Mouse (Mus musculus) MEL (cell line): ENCODE measurements around the gene Dcaf5. TPM values are rescaled to one million over a fixed set of nuclear protein-coding genes. Genes with fewer than 3 reads are reported as not detected.
A peak's percentile ranks its signal among the peaks of the same experiment; 100 is the strongest.

Source experiments
- DNase-seq: peaks from one replicate; pipeline ENCODE4 v3.0.0; 2011; ENCODE audit warnings: low read depth, low spot score
- H3K27ac ChIP-seq: 2 replicates; pipeline ENCODE4 v1.5.1; 2012; ENCODE audit warnings: low read depth, mild to moderate bottlenecking, control low read depth, low read length, moderate library complexity; ENCODE audit not compliant: control insufficient read depth
- H3K27me3 ChIP-seq, 2 experiments: fragments of 150-350 bp in 1 of 2; sonication (generic) in 1 of 2; 2 replicates each; pipeline ENCODE4 v1.6.1; 2012; ENCODE audit warnings: low read length in 2 of 2, mild to moderate bottlenecking in 2 of 2, improper control_type of control experiment in 1 of 2, moderate library complexity in 1 of 2; ENCODE audit not compliant: insufficient read depth in 2 of 2, control insufficient read depth in 1 of 2
- H3K36me3 ChIP-seq, 2 experiments: 2 replicates each; pipeline ENCODE4 v1.6.1; 2012 to 2014; ENCODE audit warnings: low read length in 2 of 2, improper control_type of control experiment in 1 of 2, inconsistent platforms in 1 of 2, mild to moderate bottlenecking in 1 of 2; ENCODE audit not compliant: insufficient read depth in 2 of 2, control insufficient read depth in 1 of 2
- H3K4me1 ChIP-seq, 2 experiments: fragments of 150-350 bp in 1 of 2; sonication (generic) in 1 of 2; 2 replicates each; pipeline ENCODE4 v1.6.1; 2012; ENCODE audit warnings: low read length in 2 of 2, improper control_type of control experiment in 1 of 2, mild to moderate bottlenecking in 1 of 2; ENCODE audit not compliant: insufficient read depth in 2 of 2, control insufficient read depth in 1 of 2
- H3K4me3 ChIP-seq, 2 experiments: fragments of 150-350 bp in 1 of 2; sonication (generic) in 1 of 2; 2 replicates each; pipeline ENCODE4 v1.5.1; 2012; ENCODE audit warnings: low read depth in 2 of 2, low read length in 2 of 2, mild to moderate bottlenecking in 2 of 2, moderate library complexity in 2 of 2, control low read depth in 1 of 2, improper control_type of control experiment in 1 of 2; ENCODE audit not compliant: control insufficient read depth in 1 of 2, insufficient read depth in 1 of 2
- H3K79me2 ChIP-seq: 2 replicates; pipeline ENCODE4 v1.6.1; 2012; ENCODE audit warnings: mild to moderate bottlenecking, low read length, moderate library complexity; ENCODE audit not compliant: control insufficient read depth, poor library complexity, insufficient read depth
- H3K9ac ChIP-seq: 2 replicates; pipeline ENCODE4 v1.6.1; 2012; ENCODE audit warnings: low read depth, mild to moderate bottlenecking, control low read depth, low read length, moderate library complexity; ENCODE audit not compliant: control insufficient read depth, poor library complexity, severe bottlenecking
- H3K9me3 ChIP-seq: fragments of 150-350 bp; sonication (generic); replicated peaks from 2 replicates; pipeline ENCODE4 v1.6.1; 2012; ENCODE audit warnings: mild to moderate bottlenecking, low read length, improper control_type of control experiment, moderate library complexity; ENCODE audit not compliant: insufficient read depth
- CHD1 ChIP-seq: IDR thresholded peaks from 2 replicates; pipeline ENCODE4 v1.6.1; 2012; ENCODE audit warnings: low read depth, mild to moderate bottlenecking, inconsistent platforms, low read length, improper control_type of control experiment
- CHD2 ChIP-seq: IDR thresholded peaks from 2 replicates; pipeline ENCODE4 v1.6.1; 2011; ENCODE audit warnings: low read length, improper control_type of control experiment
- CTCF ChIP-seq, 3 experiments: IDR thresholded peaks in 2 of 3; conservative IDR thresholded peaks in 1 of 3; 2 replicates each; pipeline ENCODE4 v1.5.1; 2011 to 2012; ENCODE audit warnings: low read length in 3 of 3, low read depth in 2 of 3, mild to moderate bottlenecking in 2 of 3, improper control_type of control experiment in 1 of 3, inconsistent platforms in 1 of 3, mixed read lengths in 1 of 3, moderate library complexity in 1 of 3; ENCODE audit not compliant: control insufficient read depth in 1 of 3, insufficient read depth in 1 of 3, poor library complexity in 1 of 3, severe bottlenecking in 1 of 3
- EP300 ChIP-seq, 2 experiments: IDR thresholded peaks; 2 replicates each; pipeline ENCODE4 v1.6.1; 2011; ENCODE audit warnings: improper control_type of control experiment in 2 of 2, low read length in 2 of 2, low read depth in 1 of 2, mild to moderate bottlenecking in 1 of 2
- ETS1 ChIP-seq: IDR thresholded peaks from 2 replicates; pipeline ENCODE4 v1.6.1; 2012; ENCODE audit warnings: low read depth, mild to moderate bottlenecking, inconsistent platforms, low read length, improper control_type of control experiment, moderate library complexity
- HCFC1 ChIP-seq: IDR thresholded peaks from 2 replicates; pipeline ENCODE4 v1.6.1; 2012; ENCODE audit warnings: low read depth, mild to moderate bottlenecking, inconsistent platforms, low read length, improper control_type of control experiment, moderate library complexity
- MAX ChIP-seq: IDR thresholded peaks from 2 replicates; pipeline ENCODE4 v1.6.1; 2011; ENCODE audit warnings: low read length, improper control_type of control experiment
- MAZ ChIP-seq: IDR thresholded peaks from 2 replicates; pipeline ENCODE4 v1.6.1; 2012; ENCODE audit warnings: low read depth, mild to moderate bottlenecking, inconsistent platforms, low read length, improper control_type of control experiment
- MEF2A ChIP-seq: IDR thresholded peaks from 2 replicates; pipeline ENCODE4 v1.6.1; 2014; ENCODE audit warnings: low read depth, mild to moderate bottlenecking, inconsistent platforms, low read length, improper control_type of control experiment; ENCODE audit not compliant: poor library complexity, insufficient replicate concordance, severe bottlenecking; ENCODE audit errors: extremely low read depth
- MYB ChIP-seq: IDR thresholded peaks from 2 replicates; pipeline ENCODE4 v1.6.1; 2011; ENCODE audit warnings: mild to moderate bottlenecking, low read depth, low read length, improper control_type of control experiment
- MYC ChIP-seq: IDR thresholded peaks from 2 replicates; pipeline ENCODE4 v1.6.1; 2011; ENCODE audit warnings: low read depth, mild to moderate bottlenecking, low read length, improper control_type of control experiment, moderate library complexity
- NELFE ChIP-seq: IDR thresholded peaks from 2 replicates; pipeline ENCODE4 v1.6.1; 2011; ENCODE audit warnings: low read depth, low read length, improper control_type of control experiment
- NRF1 ChIP-seq: IDR thresholded peaks from 2 replicates; pipeline ENCODE4 v1.6.1; 2014; ENCODE audit warnings: low read depth, mild to moderate bottlenecking, inconsistent platforms, low read length, improper control_type of control experiment, moderate library complexity; ENCODE audit not compliant: poor library complexity, insufficient read depth, severe bottlenecking
- POLR2AphosphoS2 ChIP-seq: IDR thresholded peaks from 2 replicates; pipeline ENCODE4 v1.6.1; 2011; ENCODE audit warnings: low read length, improper control_type of control experiment
- POLR2AphosphoS5 ChIP-seq: IDR thresholded peaks from 2 replicates; pipeline ENCODE4 v1.6.1; 2012; ENCODE audit warnings: low read depth, borderline replicate concordance, mild to moderate bottlenecking, inconsistent platforms, low read length, moderate library complexity, mixed read lengths
- RAD21 ChIP-seq: IDR thresholded peaks from 2 replicates; pipeline ENCODE4 v1.6.1; 2011; ENCODE audit warnings: mild to moderate bottlenecking, low read depth, low read length, improper control_type of control experiment
- SIN3A ChIP-seq: IDR thresholded peaks from 2 replicates; pipeline ENCODE4 v1.6.1; 2012; ENCODE audit warnings: low read length, improper control_type of control experiment, inconsistent platforms
- SMC3 ChIP-seq: IDR thresholded peaks from 2 replicates; pipeline ENCODE4 v1.6.1; 2011; ENCODE audit warnings: low read depth, low read length, improper control_type of control experiment
- TCF12 ChIP-seq: IDR thresholded peaks from 2 replicates; pipeline ENCODE4 v1.6.1; 2014; ENCODE audit warnings: low read depth, mild to moderate bottlenecking, inconsistent platforms, low read length, improper control_type of control experiment, moderate library complexity
- ZC3H11A ChIP-seq: IDR thresholded peaks from 2 replicates; pipeline ENCODE4 v1.6.1; 2012; ENCODE audit warnings: low read depth, mild to moderate bottlenecking, inconsistent platforms, low read length, improper control_type of control experiment
- ZNF384 ChIP-seq: IDR thresholded peaks from 2 replicates; pipeline ENCODE4 v1.6.1; 2012; ENCODE audit warnings: low read depth, mild to moderate bottlenecking, inconsistent platforms, low read length, improper control_type of control experiment
- polyA plus RNA-seq, 2 experiments: library from polyadenylated mRNA; stranded (reverse) in 1 of 2; unstranded in 1 of 2; fragments of >175 nt in 1 of 2; fragments of >200 nt in 1 of 2; gene quantifications; 2 replicates each; pipeline versions ENCODE4 v1.2.1 to v1.2.4; 2012; ENCODE audit warnings: low replicate concordance in 2 of 2, low read depth in 1 of 2; ENCODE audit not compliant: insufficient read length in 2 of 2, insufficient read depth in 1 of 2, missing spikeins in 1 of 2
- total RNA-seq: library from RNA; depleted of rRNA; stranded (reverse); fragments of 300-350 nt; gene quantifications from 2 replicates; pipeline ENCODE4 v1.2.3, GENCODE M21; 2012

Dcaf5 gene
- total and polyA plus RNA-seq, 3 experiments: 8.1 to 15.6 TPM; not detected in 1

DNA sequence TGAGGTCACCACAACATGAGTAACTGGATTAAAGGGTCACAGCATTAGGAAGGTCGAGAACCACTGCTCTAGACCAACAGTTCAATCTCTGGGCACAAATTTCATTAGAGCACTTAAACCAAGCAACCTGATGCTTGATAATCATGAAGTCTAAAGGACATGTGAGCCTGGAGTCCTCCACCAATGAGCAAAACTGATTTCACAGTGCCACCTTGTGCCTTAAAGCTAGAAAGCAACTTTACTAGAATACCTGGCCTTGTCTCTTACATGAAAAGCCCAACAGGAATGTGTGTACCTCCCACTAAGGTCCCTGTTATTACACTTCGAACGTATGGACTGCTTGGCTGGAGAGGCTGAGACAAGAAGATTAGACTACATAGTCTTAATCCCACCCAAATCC, 47.0 kb downstream of the Dcaf5 start:
- Histone ChIP-seq H3K27ac (no peak overlapping the region), H3K9ac (no peak overlapping the region), H3K4me3 (no peak overlapping the region), H3K9me3 (no peaks in the 10 kb centered on the region), H3K4me1 (no peaks in the 10 kb centered on the region), H3K36me3 (no peaks in the 10 kb centered on the region; a peak in 1 of 4 replicates), H3K27me3 (no peaks in the 10 kb centered on the region), H3K79me2 (no peaks in the 10 kb centered on the region)
- TF ChIP-seq SIN3A (no peak), MAX (no peak), MEF2A (no peak), HCFC1 (no peak), CTCF (IDR thresholded peaks at IDR 0.05 in 2 of 3, conservative IDR thresholded peaks at IDR 0.05 in 1 of 3; ENCODE audit: control insufficient read depth in 1 of 3, insufficient read depth in 1 of 3, low read depth in 2 of 3, low read length in 3 of 3, poor library complexity in 1 of 3, severe bottlenecking in 1 of 3) (peak in 1 of 3 experiments; percentile 71; a peak in 3 of 6 replicates), RAD21 (peak; percentile 71), ZNF384 (no peak), ETS1 (no peak), ZC3H11A (peak; percentile 20; the same call in 1 of the 2 replicates), SMC3 (peak; percentile 63)
- DNase-seq: peak; percentile 46

DNA sequence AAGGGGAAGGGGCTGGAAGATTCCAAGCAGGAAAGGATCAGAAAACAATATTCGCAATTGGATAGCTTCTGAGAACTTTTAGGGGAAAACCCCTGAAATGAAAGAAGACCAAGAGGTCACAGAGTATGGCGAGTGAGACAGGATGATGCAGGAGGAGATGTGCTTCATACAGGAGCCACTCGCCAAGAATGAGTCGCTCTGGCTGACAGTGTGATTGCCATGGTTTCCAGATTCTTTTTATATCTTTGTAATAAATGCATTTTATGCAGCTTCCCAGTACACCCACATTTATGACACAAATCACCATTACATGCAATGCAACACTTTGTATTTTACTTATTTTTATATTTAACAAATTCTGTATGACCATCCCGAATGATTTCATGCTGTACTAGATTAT, 49.1 kb downstream of the Dcaf5 start:
- H3K27me3 ChIP-seq: no peaks in the 10 kb centered on the region
- H3K36me3 ChIP-seq: no peaks in the 10 kb centered on the region; a peak in 2 of 4 replicates
- H3K4me1 ChIP-seq: no peaks in the 10 kb centered on the region
- no peaks in the 10 kb centered on the region for H3K9me3 ChIP-seq
- H3K4me3 ChIP-seq: no peak overlapping the region
- H3K79me2 ChIP-seq: no peaks in the 10 kb centered on the region
- TF ChIP-seq ZNF384 (no peak), CHD1 (no peak), POLR2AphosphoS5 (no peak), SIN3A (no peak), MYB (no peak), NELFE (no peak), MEF2A (no peak), CTCF (IDR thresholded peaks at IDR 0.05 in 2 of 3, conservative IDR thresholded peaks at IDR 0.05 in 1 of 3; ENCODE audit: control insufficient read depth in 1 of 3, insufficient read depth in 1 of 3, low read depth in 2 of 3, low read length in 3 of 3, poor library complexity in 1 of 3, severe bottlenecking in 1 of 3) (no peak), TCF12 (no peak), EP300 (IDR thresholded peaks at IDR 0.05; ENCODE audit: low read depth in 1 of 2, low read length in 2 of 2) (no peak), NRF1 (no peak), MYC (no peak), ETS1 (no peak), MAZ (no peak), CHD2 (no peak), POLR2AphosphoS2 (no peak)
- H3K27ac ChIP-seq: no peak overlapping the region
- no peak overlapping the region for H3K9ac ChIP-seq
- no peak for DNase-seq
